Mouse (Mus musculus) midbrain, embryonic 13.5 days (tissue): Measurements from ENCODE around the gene Ntsr1. TPM values are rescaled to one million over a fixed set of nuclear protein-coding genes. Genes with fewer than 3 reads are reported as not detected.

Experiments used
- ATAC-seq: fragments of 200-750 bp; cut with Nextera tagmentation; 2 replicates; pipeline ENCODE4 v1.8.0; 2017; ENCODE audit warnings: mild to moderate bottlenecking, moderate TSS enrichment, moderate library complexity
- H3K27ac ChIP-seq: fragments of 300-500 bp; sonication (generic); 2 replicates; pipeline ENCODE4 v1.5.1; 2015; ENCODE audit warnings: inconsistent platforms, mild to moderate bottlenecking, moderate library complexity
- H3K27me3 ChIP-seq: fragments of 300-500 bp; sonication (generic); 2 replicates; pipeline ENCODE4 v1.6.1; 2015; ENCODE audit warnings: mild to moderate bottlenecking, inconsistent platforms
- H3K36me3 ChIP-seq: fragments of 300-500 bp; sonication (generic); 2 replicates; pipeline ENCODE4 v1.6.1; 2015; ENCODE audit warnings: mild to moderate bottlenecking, inconsistent platforms
- H3K4me1 ChIP-seq: fragments of 300-500 bp; sonication (generic); replicated peaks from 2 replicates; pipeline ENCODE4 v1.6.1; 2015; ENCODE audit warnings: inconsistent platforms
- H3K4me2 ChIP-seq: fragments of 300-500 bp; sonication (generic); replicated peaks from 2 replicates; pipeline ENCODE4 v1.6.1; 2015; ENCODE audit warnings: moderate library complexity, mild to moderate bottlenecking, inconsistent platforms
- H3K4me3 ChIP-seq: fragments of 300-500 bp; sonication (generic); replicated peaks from 2 replicates; pipeline ENCODE4 v1.5.1; 2015; ENCODE audit warnings: mild to moderate bottlenecking, inconsistent platforms
- H3K9ac ChIP-seq: fragments of 300-500 bp; sonication (generic); replicated peaks from 2 replicates; pipeline ENCODE4 v1.6.1; 2015; ENCODE audit warnings: mild to moderate bottlenecking, inconsistent platforms
- H3K9me3 ChIP-seq: fragments of 300-500 bp; sonication (generic); 2 replicates; pipeline ENCODE4 v1.6.1; 2016; ENCODE audit warnings: mild to moderate bottlenecking, inconsistent platforms
- WGBS: fragments of 180-500 bp; shearing (Covaris S2); methylation state at CpG from one replicate; pipeline ENCODE4 v1.1.7; 2015; 5-methylcytosine and 5-hydroxymethylcytosine counted together
- polyA plus RNA-seq: library from polyadenylated mRNA; unstranded; fragments of >200 nt; fragmentation: Nextera tagmentation; extraction: Ambion mirVana; gene quantifications from 2 replicates; pipeline ENCODE4 v1.2.1, GENCODE M21; 2015

The Ntsr1 gene
- polyA plus RNA-seq, 1 experiment from 2014 or later = 1.3 TPM

DNA sequence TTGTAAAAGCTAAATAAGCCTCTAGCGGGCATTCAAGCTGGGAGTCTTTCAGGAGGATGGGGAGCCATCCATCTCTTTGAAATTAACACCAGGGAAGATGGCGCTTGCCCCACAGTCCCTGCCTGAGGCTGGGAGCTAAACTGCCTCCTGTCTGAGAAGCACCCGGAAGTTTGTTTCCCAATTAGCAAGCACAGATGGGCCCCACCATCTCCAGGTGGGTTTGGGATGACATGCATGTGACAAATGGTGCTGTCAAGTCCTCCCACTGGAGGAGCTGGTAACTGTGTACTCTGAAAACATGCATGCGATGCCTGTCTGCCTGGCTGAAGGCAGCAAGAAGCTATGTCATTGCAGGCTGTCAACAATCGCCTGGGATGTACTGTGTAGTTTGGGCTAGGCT, 64.1 kb downstream of the Ntsr1 start:
- Histone ChIP-seq H3K4me3 (no peak overlapping the region), H3K36me3 (no peaks in the 10 kb centered on the region), H3K4me1 (peaks cover 7% of the 10 kb centered on the region), H3K27ac (no peak overlapping the region), H3K27me3 (peaks cover 9% of the 10 kb centered on the region; the same call in 1 of the 2 replicates), H3K4me2 (no peak overlapping the region), H3K9ac (no peak overlapping the region), H3K9me3 (no peaks in the 10 kb centered on the region)
- 44% methylated on average over 5 of the region's 5 CpGs for WGBS
- no peak for ATAC-seq

GRCm38 (mm10) chr2:180566240-180566913, 66.6 kb downstream of the Ntsr1 start:
- H3K4me1 ChIP-seq = peaks cover 16% of the 10 kb centered on the region
- no peak overlapping the region for H3K4me2 ChIP-seq
- no peaks in the 10 kb centered on the region for H3K9me3 ChIP-seq
- no peak overlapping the region for H3K27ac ChIP-seq
- peaks cover 14% of the 10 kb centered on the region; the same call in 1 of the 2 replicates for H3K27me3 ChIP-seq
- H3K9ac ChIP-seq = no peak overlapping the region
- 36% methylated on average over 13 of the region's 13 CpGs for WGBS
- ATAC-seq = no peak
- H3K36me3 ChIP-seq = no peaks in the 10 kb centered on the region
- H3K4me3 ChIP-seq = no peak overlapping the region

DNA sequence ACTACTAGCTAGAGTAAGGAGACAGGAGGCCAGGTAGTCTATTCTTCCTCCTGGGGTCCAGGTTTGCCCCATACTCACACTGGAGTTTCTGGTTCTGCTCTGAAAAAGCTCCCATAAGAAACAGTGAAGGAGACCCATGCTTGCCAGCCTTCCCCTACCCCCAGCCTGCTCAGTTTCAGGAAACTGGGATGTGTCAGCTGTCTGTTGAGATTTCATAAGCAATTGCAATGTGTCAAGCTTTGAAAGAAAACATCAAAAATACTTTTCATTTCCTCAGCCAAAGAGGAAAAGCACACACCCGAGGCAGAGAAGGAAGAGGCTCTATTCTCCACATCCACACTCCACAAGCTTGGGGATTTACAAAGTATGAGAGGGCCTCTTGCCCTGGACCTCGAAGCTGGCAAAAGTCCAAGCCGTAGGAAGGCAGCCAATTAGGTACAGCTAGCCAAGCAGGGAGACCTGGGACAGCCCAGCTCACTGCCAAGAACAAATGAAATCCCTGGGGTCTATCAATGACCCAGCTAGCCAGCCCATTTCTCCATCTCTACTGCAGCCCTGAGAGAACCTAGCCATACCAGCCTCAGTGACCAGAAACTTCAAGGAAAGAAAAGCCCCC, 69.4 kb downstream of the Ntsr1 start:
- Histone ChIP-seq H3K4me2 (no peak overlapping the region), H3K4me3 (no peak overlapping the region), H3K9me3 (no peaks in the 10 kb centered on the region), H3K4me1 (peaks cover 10% of the 10 kb centered on the region), H3K36me3 (no peaks in the 10 kb centered on the region), H3K9ac (no peak overlapping the region), H3K27me3 (peaks cover 11% of the 10 kb centered on the region), H3K27ac (no peak overlapping the region)
- 49% methylated on average over 3 of the region's 3 CpGs for WGBS
- ATAC-seq = no peak

- WGBS = 33% methylated on average over 4 of the region's 4 CpGs
- Histone ChIP-seq H3K4me1 (peaks cover 3% of the 10 kb centered on the region; the same call in 1 of the 2 replicates), H3K27ac (no peak overlapping the region), H3K4me3 (no peak overlapping the region), H3K9ac (no peak overlapping the region), H3K36me3 (no peaks in the 10 kb centered on the region), H3K9me3 (no peaks in the 10 kb centered on the region), H3K27me3 (peaks cover 22% of the 10 kb centered on the region), H3K4me2 (no peak overlapping the region)
- ATAC-seq = no peak
These were observed 76.7 kb downstream of the Ntsr1 start for GRCm38 (mm10) chr2:180576482-180576881.

DNA sequence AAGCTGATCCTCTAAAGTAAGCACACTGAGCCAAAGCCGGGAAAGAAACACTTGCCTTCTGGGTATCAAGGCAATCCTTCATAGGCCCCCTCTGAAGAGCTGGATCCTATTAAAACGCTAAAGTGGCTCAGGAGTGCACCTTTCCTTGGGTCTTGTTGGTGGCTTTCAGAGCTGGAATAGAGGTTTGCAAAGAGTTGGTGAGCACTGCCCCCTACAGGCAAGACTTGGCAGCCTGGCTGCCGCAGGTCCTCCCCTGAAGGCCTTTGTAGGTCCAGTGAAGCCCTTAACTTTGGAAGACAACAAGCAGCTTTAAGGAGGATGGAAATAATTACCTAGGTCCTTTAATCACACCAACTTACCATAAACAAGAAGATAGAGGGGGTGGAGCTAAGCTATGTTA, 78.9 kb downstream of the Ntsr1 start:
- H3K4me2 ChIP-seq = no peak overlapping the region
- H3K9ac ChIP-seq = no peak overlapping the region
- H3K27ac ChIP-seq = no peak overlapping the region
- peaks cover 22% of the 10 kb centered on the region for H3K27me3 ChIP-seq
- no peaks in the 10 kb centered on the region for H3K9me3 ChIP-seq
- no peak for ATAC-seq
- H3K4me1 ChIP-seq = peaks cover 11% of the 10 kb centered on the region
- peaks cover under 1% of the 10 kb centered on the region; the same call in 1 of the 2 replicates for H3K36me3 ChIP-seq
- WGBS = 5% methylated on average over 3 of the region's 3 CpGs
- H3K4me3 ChIP-seq = no peak overlapping the region

DNA sequence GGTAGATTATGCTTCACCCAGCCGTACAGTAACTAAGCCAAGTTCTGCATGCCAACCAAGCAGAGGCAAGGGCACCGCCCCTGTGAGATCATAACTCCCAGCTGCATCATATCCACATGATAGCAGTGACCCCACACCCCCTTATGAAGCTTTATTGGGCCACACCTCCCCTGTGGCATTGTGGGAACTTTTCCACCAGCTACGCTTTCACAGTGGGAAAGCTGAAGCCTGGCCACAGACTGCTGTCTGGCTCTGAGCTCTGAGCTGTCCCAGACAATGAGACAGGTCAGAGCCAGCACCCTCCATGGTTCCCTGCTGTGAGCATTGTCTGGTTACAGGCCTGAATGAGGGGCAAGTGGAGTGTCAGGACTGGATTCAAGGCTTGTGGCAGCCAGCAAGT, 81.2 kb downstream of the Ntsr1 start, which contains the start of gene Mrgbp:
TSS of gene Mrgbp (plus strand) at position 303 of the 400 bp plus-strand sequence.
- Histone ChIP-seq H3K36me3 (peaks cover 20% of the 10 kb centered on the region), H3K4me3 (no peak within 1 kb of the TSS), H3K4me1 (peaks cover 31% of the 10 kb centered on the region), H3K4me2 (no peak within 1 kb of the TSS), H3K27ac (no peak within 1 kb of the TSS), H3K9me3 (no peaks in the 10 kb centered on the region), H3K27me3 (peaks cover 22% of the 10 kb centered on the region), H3K9ac (no peak within 1 kb of the TSS)
- 82% methylated on average over 3 of the region's 3 CpGs for WGBS
- ATAC-seq = no peak

GRCm38 (mm10) chr2:180582481-180583153, 82.8 kb downstream of the Ntsr1 start:
- peak overlapping the region; percentile 98 for H3K9ac ChIP-seq
- ATAC-seq = peak; percentile 84
- peak overlapping the region; percentile 92 for H3K4me3 ChIP-seq
- peaks cover 31% of the 10 kb centered on the region for H3K4me1 ChIP-seq
- no peaks in the 10 kb centered on the region for H3K9me3 ChIP-seq
- H3K27me3 ChIP-seq = peaks cover 22% of the 10 kb centered on the region
- H3K4me2 ChIP-seq = peak overlapping the region; percentile 85
- WGBS = under 1% methylated on average over 48 of the region's 57 CpGs
- peaks cover 33% of the 10 kb centered on the region for H3K36me3 ChIP-seq
- peak overlapping the region; percentile 83 for H3K27ac ChIP-seq

- peak; percentile 34 for ATAC-seq
- Histone ChIP-seq H3K4me3 (peak overlapping the region; percentile 92), H3K36me3 (peaks cover 33% of the 10 kb centered on the region), H3K9ac (peak overlapping the region; percentile 98), H3K27ac (peak overlapping the region; percentile 83; the same call in 1 of the 2 replicates), H3K4me2 (peak overlapping the region; percentile 85), H3K27me3 (peaks cover 22% of the 10 kb centered on the region), H3K9me3 (no peaks in the 10 kb centered on the region), H3K4me1 (peaks cover 31% of the 10 kb centered on the region)
- 29% methylated on average over 7 of the region's 7 CpGs for WGBS
These were observed 83.4 kb downstream of the Ntsr1 start for GRCm38 (mm10) chr2:180583154-180583507.

DNA sequence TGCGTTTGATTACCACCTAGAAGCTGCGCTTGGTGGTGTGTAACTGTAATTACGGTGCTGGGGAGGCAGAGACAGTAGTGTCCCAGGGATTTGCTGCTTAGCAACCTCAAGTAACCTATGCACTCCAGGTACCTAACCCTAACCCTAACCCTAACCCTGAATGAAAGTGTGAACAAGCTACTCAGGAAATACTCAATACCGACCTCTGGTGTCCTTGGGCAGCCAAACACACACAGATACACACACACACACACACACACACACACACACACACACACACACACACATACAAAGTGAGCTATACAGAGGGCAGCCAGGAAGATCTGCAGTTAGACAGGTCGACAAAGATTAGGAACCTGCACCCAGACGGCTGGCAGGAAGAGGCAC, 89.0 kb downstream of the Ntsr1 start:
- Histone ChIP-seq H3K4me3 (peak overlapping the region; percentile 87), H3K4me1 (peaks cover 41% of the 10 kb centered on the region), H3K27ac (peak overlapping the region; percentile 93), H3K4me2 (peak overlapping the region; percentile 88), H3K9me3 (no peaks in the 10 kb centered on the region; the same call in 1 of the 2 replicates), H3K9ac (peak overlapping the region; percentile 94), H3K36me3 (peaks cover 63% of the 10 kb centered on the region), H3K27me3 (no peaks in the 10 kb centered on the region)
- 53% methylated on average over 6 of the region's 6 CpGs for WGBS
- ATAC-seq = peak; percentile 6

DNA sequence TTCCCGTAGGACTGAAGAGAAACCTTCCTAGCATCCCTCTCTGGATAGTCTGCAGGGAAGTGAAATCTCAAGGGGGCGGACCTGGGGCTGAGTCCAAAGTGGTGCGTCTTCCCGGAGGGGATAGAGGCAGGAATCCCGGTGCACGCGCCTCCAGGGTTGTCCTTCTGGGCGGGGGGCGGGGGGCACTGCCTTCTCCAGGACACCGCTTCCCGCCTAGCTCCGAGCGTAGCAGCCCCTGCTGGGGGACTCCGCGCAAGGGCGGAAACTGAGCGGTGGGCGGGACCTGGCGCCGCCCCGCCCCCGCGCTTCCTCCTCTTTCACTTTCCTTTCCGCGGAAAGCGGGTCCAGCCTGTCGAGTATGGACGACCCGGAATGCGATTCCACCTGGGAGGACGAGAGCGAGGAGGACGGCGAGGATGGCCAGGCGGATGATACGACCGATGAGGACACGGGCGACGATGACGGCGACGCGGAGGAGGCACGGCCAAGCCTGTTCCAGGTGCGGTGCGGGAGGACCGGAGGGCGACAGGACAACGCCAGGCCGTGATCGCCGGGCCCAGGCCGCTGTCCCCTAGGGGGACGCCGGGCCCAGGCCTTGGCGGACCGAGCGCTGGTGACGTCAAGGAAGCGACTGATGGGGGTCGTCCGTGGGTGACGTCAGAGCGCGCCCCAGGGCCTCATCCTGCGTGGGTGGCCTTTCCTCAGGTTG, 89.5 kb downstream of the Ntsr1 start, which contains the start of gene Ogfr:
TSS of gene Ogfr (plus strand) at position 123 of the 709 bp plus-strand sequence.
- no peaks in the 10 kb centered on the region for H3K27me3 ChIP-seq
- peak within 1 kb of the TSS; percentile 93 for H3K27ac ChIP-seq
- ATAC-seq = peak; percentile 92
- peak within 1 kb of the TSS; percentile 94 for H3K9ac ChIP-seq
- H3K9me3 ChIP-seq = no peaks in the 10 kb centered on the region; the same call in 1 of the 2 replicates
- WGBS = under 1% methylated on average over 66 of the region's 67 CpGs
- H3K36me3 ChIP-seq = peaks cover 64% of the 10 kb centered on the region
- H3K4me1 ChIP-seq = peaks cover 36% of the 10 kb centered on the region
- peak within 1 kb of the TSS; percentile 87 for H3K4me3 ChIP-seq
- H3K4me2 ChIP-seq = peak within 1 kb of the TSS; percentile 88
